Mouse (Mus musculus) testis, adult 2 months (tissue): ENCODE data around the gene Tesk2.

ENCODE experiments used
- CTCF ChIP-seq: fragments of 200-500 bp; IDR thresholded peaks from 2 replicates; pipeline ENCODE4 v1.5.1; 2012; ENCODE audit warnings: low read depth, mild to moderate bottlenecking, inconsistent platforms, low read length, moderate library complexity; ENCODE audit not compliant: control insufficient read depth, insufficient read depth, insufficient replicate concordance
- POLR2A ChIP-seq: fragments of 200-500 bp; IDR thresholded peaks from 2 replicates; pipeline ENCODE4 v1.6.1; 2012; ENCODE audit warnings: low read depth, mild to moderate bottlenecking, inconsistent platforms, low read length, moderate library complexity; ENCODE audit not compliant: control insufficient read depth

DNA sequence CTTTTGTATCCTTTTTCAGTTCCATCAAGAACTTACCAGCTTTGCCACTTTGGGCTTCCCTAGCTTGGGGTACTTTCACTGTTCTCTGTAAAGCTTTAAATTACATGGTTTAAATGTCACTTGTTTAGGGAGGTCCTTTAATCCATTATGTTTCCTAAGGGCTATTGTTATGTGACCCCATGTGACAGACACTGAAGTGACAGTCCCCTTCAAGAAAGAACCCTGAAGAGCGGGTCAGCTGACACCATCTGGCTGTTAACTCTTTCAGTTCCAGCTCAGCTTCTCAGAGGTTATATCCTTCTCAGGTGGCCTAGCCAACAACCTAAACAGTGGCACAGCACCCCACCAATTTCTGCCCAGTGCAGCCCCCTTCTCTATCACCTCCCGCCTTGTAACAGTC lies 133.5 kb downstream of the Tesk2 start:
- TF ChIP-seq POLR2A, result no peak
- no peak for TF ChIP-seq CTCF
